Mouse (Mus musculus) heart, postnatal 0 days (tissue): ENCODE results near the gene Bglap. TPM values are rescaled to one million over a fixed set of nuclear protein-coding genes. Genes with fewer than 3 reads are reported as not detected.

ENCODE experiments used
- ATAC-seq: fragments of 200-750 bp; cut with Nextera tagmentation; 2 replicates; pipeline ENCODE4 v1.8.0; 2017; ENCODE audit warnings: low read depth, moderate number of reproducible peaks, moderate library complexity; ENCODE audit not compliant: insufficient read depth
- DNase-seq: peaks from one replicate; pipeline ENCODE4 v3.0.0-alpha.2; 2016; ENCODE audit warnings: low spot score
- H3K27ac ChIP-seq: fragments of 300-500 bp; sonication (generic); 2 replicates; pipeline ENCODE4 v1.5.1; 2014; ENCODE audit warnings: low read depth, mild to moderate bottlenecking
- H3K27me3 ChIP-seq: fragments of 300-500 bp; sonication (generic); 2 replicates; pipeline ENCODE4 v1.6.1; 2014; ENCODE audit warnings: low read length, mixed read lengths; ENCODE audit not compliant: control insufficient read depth, insufficient read depth
- H3K36me3 ChIP-seq: fragments of 300-500 bp; sonication (generic); replicated peaks from 2 replicates; pipeline ENCODE4 v1.6.1; 2014; ENCODE audit warnings: low read length, mixed read lengths; ENCODE audit not compliant: control insufficient read depth, insufficient read depth
- H3K4me1 ChIP-seq: fragments of 300-500 bp; sonication (generic); 2 replicates; pipeline ENCODE4 v1.6.1; 2014; ENCODE audit warnings: antibody characterized with exemption; ENCODE audit not compliant: control insufficient read depth, insufficient read depth
- H3K4me2 ChIP-seq: fragments of 300-500 bp; sonication (generic); 2 replicates; pipeline ENCODE4 v1.6.1; 2014; ENCODE audit warnings: low read depth, mild to moderate bottlenecking, low read length, moderate library complexity
- H3K4me3 ChIP-seq: fragments of 300-500 bp; sonication (generic); 2 replicates; pipeline ENCODE4 v1.5.1; 2014; ENCODE audit warnings: low read depth, low read length
- H3K9ac ChIP-seq: fragments of 300-500 bp; sonication (generic); replicated peaks from 2 replicates; pipeline ENCODE4 v1.6.1; 2014; ENCODE audit warnings: low read depth, low read length, mixed read lengths
- H3K9me3 ChIP-seq: fragments of 300-500 bp; sonication (generic); replicated peaks from 2 replicates; pipeline ENCODE4 v1.6.1; 2016; ENCODE audit warnings: low read length; ENCODE audit not compliant: control insufficient read depth
- CTCF ChIP-seq: IDR thresholded peaks from 2 replicates; pipeline ENCODE4 v1.5.1; 2016; ENCODE audit warnings: antibody characterized with exemption, control low read depth, low read depth
- EP300 ChIP-seq: IDR thresholded peaks from 2 replicates; pipeline ENCODE4 v1.6.1; 2016; ENCODE audit warnings: antibody characterized with exemption, low read depth
- WGBS: fragments of 180-500 bp; shearing (Covaris S2); extraction: QIAGEN DNeasy Blood & Tissue Kit; methylation state at CpG from one replicate; pipeline ENCODE4 v1.1.7; 2014; 5-methylcytosine and 5-hydroxymethylcytosine counted together
- polyA plus RNA-seq: library from polyadenylated mRNA; unstranded; fragments of >200 nt; fragmentation: Nextera tagmentation; extraction: Ambion mirVana; gene quantifications from 2 replicates; pipeline ENCODE4 v1.2.1, GENCODE M21; 2015
- total RNA-seq: library from RNA; depleted of rRNA; stranded (reverse); fragments of >200 nt; gene quantifications from 2 replicates; pipeline ENCODE4 v1.2.3, GENCODE M21; 2014; ENCODE audit warnings: low replicate concordance

Gene Bglap
- total and polyA plus RNA-seq, 2 experiments from 2014 or later = not detected

DNA sequence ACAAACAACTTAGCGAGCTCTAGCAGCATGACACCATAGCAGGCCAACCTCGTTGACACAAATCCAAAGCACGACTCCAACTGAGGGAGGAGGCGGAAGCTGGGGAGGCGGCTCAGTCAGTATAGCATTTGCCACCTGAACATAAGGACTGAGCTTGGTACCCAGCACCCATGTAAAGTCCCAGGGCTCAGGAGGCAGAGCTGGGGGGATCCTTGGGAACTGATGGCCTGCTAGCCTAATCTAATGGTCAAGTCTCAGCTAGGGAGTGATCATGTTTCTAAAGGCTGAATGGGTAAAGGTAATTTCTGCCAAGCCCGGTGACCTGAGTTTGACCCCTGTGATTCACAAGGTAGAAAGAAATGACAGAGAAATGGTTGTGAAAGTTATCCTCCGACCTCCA is 23.3 kb upstream of the Bglap start:
- no peak overlapping the region for H3K4me2 ChIP-seq
- H3K4me1 ChIP-seq = peaks cover 12% of the 10 kb centered on the region; the same call in 1 of the 2 replicates
- H3K4me3 ChIP-seq = no peak overlapping the region
- no peak overlapping the region for H3K9ac ChIP-seq
- no peaks in the 10 kb centered on the region for H3K27me3 ChIP-seq
- H3K9me3 ChIP-seq = no peaks in the 10 kb centered on the region
- ATAC-seq (no peak), DNase-seq (no peak)
- H3K36me3 ChIP-seq = peaks cover 10% of the 10 kb centered on the region
- TF ChIP-seq EP300 = no peak
- no peak overlapping the region for H3K27ac ChIP-seq
- 61% methylated on average over 7 of the region's 7 CpGs for WGBS

DNA sequence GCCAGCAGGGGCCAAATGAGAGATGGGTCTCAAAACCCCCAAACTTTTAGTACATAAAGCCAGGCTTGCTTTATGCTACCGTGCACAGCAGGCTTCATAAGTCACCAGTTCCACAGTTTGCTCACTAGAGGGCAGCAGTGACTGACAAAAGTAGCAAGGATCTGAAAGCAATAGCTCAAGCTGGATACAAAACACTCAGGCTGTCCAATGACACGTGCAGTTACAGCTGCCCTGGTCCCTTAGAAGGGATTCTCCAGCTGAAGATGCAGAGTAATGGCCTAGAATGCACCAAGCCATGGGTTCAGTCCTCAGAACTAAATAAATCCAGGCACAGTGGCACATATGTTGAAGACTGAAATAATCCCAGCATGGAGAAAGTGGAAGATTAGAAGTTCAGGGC is 22.8 kb upstream of the Bglap start:
- Histone ChIP-seq H3K27me3 (no peaks in the 10 kb centered on the region), H3K9me3 (no peaks in the 10 kb centered on the region), H3K9ac (no peak overlapping the region), H3K36me3 (peaks cover 6% of the 10 kb centered on the region), H3K4me3 (no peak overlapping the region), H3K4me2 (no peak overlapping the region), H3K27ac (no peak overlapping the region), H3K4me1 (peaks cover 12% of the 10 kb centered on the region; the same call in 1 of the 2 replicates)
- whole genome bisulfite sequencing = 0% methylated on average over 2 of the region's 2 CpGs
- peak; percentile 94 for TF ChIP-seq CTCF
- no peak for TF ChIP-seq EP300
- DNase-seq = peak; percentile 87
- no peak for ATAC-seq

DNA sequence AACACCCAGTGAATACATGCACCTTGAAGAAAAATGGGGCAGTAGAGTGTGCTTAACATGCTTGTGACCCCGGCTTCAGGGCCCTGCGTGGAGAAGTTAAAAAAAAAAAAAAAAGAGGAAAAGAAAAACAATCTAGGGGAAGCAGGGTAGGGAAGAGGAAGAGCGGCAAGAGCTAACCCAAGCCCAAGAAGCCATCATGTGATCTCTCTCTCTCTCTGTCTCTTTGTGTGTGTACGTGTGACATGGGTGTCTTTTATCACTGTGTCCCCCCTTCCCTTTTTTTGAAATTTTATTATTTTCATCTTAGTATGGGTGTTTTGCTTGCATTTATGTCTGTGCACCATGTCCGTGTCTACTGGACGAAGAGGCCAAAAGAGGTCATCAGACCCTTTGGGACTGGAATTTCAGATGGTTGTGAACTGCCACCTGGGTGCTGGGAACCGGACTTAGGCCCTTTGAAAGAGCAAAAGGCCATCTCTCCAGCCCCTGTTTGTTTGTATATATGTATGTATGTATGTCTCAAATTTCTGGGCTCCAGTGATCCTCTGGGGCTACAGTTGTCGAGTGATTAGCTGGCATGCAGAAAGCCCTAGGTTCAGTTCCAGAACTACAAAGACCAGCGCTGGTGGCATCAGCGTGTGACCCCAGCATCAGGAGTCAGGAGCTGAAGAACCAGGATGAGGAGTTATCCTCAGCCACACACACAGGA is 19.4 kb upstream of the Bglap start:
- H3K4me2 ChIP-seq = no peak overlapping the region
- H3K4me3 ChIP-seq = no peak overlapping the region
- ATAC-seq (no peak), DNase-seq (no peak)
- H3K27ac ChIP-seq = no peak overlapping the region
- no peaks in the 10 kb centered on the region for H3K27me3 ChIP-seq
- TF ChIP-seq EP300 (no peak), CTCF (no peak)
- peaks cover 10% of the 10 kb centered on the region; the same call in 1 of the 2 replicates for H3K36me3 ChIP-seq
- 93% methylated on average over 10 of the region's 10 CpGs for WGBS
- H3K4me1 ChIP-seq = no peaks in the 10 kb centered on the region
- no peaks in the 10 kb centered on the region for H3K9me3 ChIP-seq
- H3K9ac ChIP-seq = no peak overlapping the region

DNA sequence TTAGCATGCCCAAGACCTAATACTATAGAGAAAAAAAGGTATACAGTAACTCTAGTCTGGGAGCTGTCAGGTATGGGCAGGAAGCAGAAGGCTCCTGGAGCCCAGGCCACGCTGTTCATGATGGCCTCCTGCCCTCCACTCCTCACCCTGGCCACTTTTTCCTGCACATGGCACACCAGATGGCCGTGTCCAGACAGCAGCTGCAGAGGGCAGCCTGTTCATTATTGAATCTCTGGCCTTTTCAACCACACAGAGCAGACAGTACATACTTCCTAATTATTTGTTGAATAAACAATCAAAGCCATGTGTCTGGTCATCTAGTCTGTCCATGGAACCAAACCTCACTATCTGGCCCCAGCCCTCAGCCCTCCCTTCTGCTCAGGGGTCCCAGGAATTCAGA is 14.4 kb upstream of the Bglap start:
- Histone ChIP-seq H3K27ac (no peak overlapping the region), H3K4me2 (no peak overlapping the region), H3K4me1 (no peaks in the 10 kb centered on the region), H3K9ac (no peak overlapping the region), H3K4me3 (no peak overlapping the region), H3K36me3 (peaks cover 21% of the 10 kb centered on the region), H3K27me3 (no peaks in the 10 kb centered on the region), H3K9me3 (no peaks in the 10 kb centered on the region)
- TF ChIP-seq EP300 (no peak), CTCF (no peak)
- ATAC-seq (no peak), DNase-seq (no peak)
- WGBS = 94% methylated on average over 2 of the region's 2 CpGs

DNA sequence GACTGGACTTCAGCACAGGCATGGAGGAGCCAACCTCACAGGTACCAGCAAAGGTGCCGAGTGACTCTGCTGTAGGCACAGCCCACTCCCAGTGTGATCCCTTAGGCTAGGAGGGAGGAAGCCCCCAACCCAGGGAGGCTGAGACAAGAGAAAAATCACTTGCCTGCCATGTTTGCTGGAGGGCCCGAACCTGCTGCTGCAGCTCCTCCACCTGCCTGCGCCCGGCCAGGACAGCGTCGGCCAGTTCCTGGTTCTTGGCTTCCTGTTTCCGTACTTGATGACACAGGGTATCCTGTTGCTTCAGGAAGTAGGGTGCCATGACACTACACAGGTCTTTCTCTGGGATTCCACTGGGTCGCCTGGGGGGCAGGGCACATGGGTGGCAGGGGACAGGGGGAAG is 11.5 kb upstream of the Bglap start:
- H3K9ac ChIP-seq = no peak overlapping the region
- no peaks in the 10 kb centered on the region for H3K9me3 ChIP-seq
- H3K4me1 ChIP-seq = no peaks in the 10 kb centered on the region
- no peak overlapping the region for H3K27ac ChIP-seq
- H3K27me3 ChIP-seq = no peaks in the 10 kb centered on the region
- WGBS = 88% methylated on average over 8 of the region's 8 CpGs
- DNase-seq (no peak), ATAC-seq (no peak)
- H3K4me3 ChIP-seq = no peak overlapping the region
- H3K36me3 ChIP-seq = peaks cover 15% of the 10 kb centered on the region
- no peak overlapping the region for H3K4me2 ChIP-seq
- TF ChIP-seq EP300 (no peak), CTCF (no peak)

DNA sequence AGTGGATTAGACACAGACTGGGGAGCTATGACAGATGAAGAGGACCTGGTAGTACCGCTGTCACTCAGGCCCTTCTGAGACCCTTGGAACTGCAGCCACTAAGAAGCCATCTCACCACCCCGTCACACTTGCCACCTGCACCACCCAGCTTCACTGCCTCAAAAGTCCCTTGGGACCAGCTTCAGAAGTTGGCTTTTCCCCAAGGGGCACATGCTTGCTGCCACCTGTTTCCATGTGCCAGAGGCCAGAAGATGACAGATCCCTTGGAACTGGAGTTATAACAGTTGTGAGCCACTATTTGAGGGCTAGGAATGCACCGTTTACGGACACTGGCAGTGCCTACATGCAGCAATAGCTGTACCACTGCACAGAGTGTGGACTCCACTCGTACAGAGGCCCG is 11.0 kb upstream of the Bglap start:
- Histone ChIP-seq H3K27me3 (no peaks in the 10 kb centered on the region), H3K9ac (no peak overlapping the region), H3K4me3 (no peak overlapping the region), H3K4me2 (no peak overlapping the region), H3K4me1 (no peaks in the 10 kb centered on the region), H3K9me3 (no peaks in the 10 kb centered on the region), H3K36me3 (peaks cover 15% of the 10 kb centered on the region), H3K27ac (no peak overlapping the region)
- WGBS = 94% methylated on average over 6 of the region's 6 CpGs
- ATAC-seq (no peak), DNase-seq (no peak)
- no peak for TF ChIP-seq EP300
- no peak for TF ChIP-seq CTCF
